Mouse (Mus musculus) heart, embryonic 13.5 days (tissue): ENCODE measurements at regions not wholly inside any gene's neighbourhood (a gene's known extent, or its start where the extent isn't known, plus 50 kb on each side); places are given as distances from the start of the nearest gene placed in this dataset.

ENCODE experiments used
- ATAC-seq: fragments of 200-750 bp; cut with Nextera tagmentation; 2 replicates; pipeline ENCODE4 v1.8.0; 2017; ENCODE audit warnings: moderate TSS enrichment; ENCODE audit not compliant: insufficient number of reproducible peaks, low FRiP score, low TSS enrichment; ENCODE audit errors: extremely low read depth
- H3K27ac ChIP-seq: fragments of 300-500 bp; sonication (generic); replicated peaks from 2 replicates; pipeline ENCODE4 v1.5.1; 2015; ENCODE audit warnings: moderate library complexity, mild to moderate bottlenecking, inconsistent platforms
- H3K27me3 ChIP-seq: fragments of 300-500 bp; sonication (generic); replicated peaks from 2 replicates; pipeline ENCODE4 v1.6.1; 2015; ENCODE audit warnings: mild to moderate bottlenecking, inconsistent platforms
- H3K36me3 ChIP-seq: fragments of 300-500 bp; sonication (generic); 2 replicates; pipeline ENCODE4 v1.6.1; 2015; ENCODE audit warnings: mild to moderate bottlenecking, inconsistent platforms
- H3K4me1 ChIP-seq: fragments of 300-500 bp; sonication (generic); 2 replicates; pipeline ENCODE4 v1.6.1; 2015; ENCODE audit warnings: inconsistent platforms
- H3K4me2 ChIP-seq: fragments of 300-500 bp; sonication (generic); 2 replicates; pipeline ENCODE4 v1.6.1; 2015; ENCODE audit warnings: inconsistent platforms, mild to moderate bottlenecking, moderate library complexity
- H3K4me3 ChIP-seq: fragments of 300-500 bp; sonication (generic); 2 replicates; pipeline ENCODE4 v1.5.1; 2015; ENCODE audit warnings: moderate library complexity, mild to moderate bottlenecking, inconsistent platforms
- H3K9ac ChIP-seq: fragments of 300-500 bp; sonication (generic); 2 replicates; pipeline ENCODE4 v1.6.1; 2015; ENCODE audit warnings: inconsistent platforms, mild to moderate bottlenecking, moderate library complexity
- H3K9me3 ChIP-seq: fragments of 300-500 bp; sonication (generic); 2 replicates; pipeline ENCODE4 v1.6.1; 2016; ENCODE audit warnings: inconsistent platforms
- WGBS: fragments of 180-500 bp; shearing (Covaris S2); methylation state at CpG from one replicate; pipeline ENCODE4 v1.1.7; 2015; ENCODE audit warnings: mixed read lengths; 5-methylcytosine and 5-hydroxymethylcytosine counted together

GRCm38 (mm10) chr10:118714179-118714581, 155.8 kb downstream of the Dyrk2 start:
- Histone ChIP-seq H3K36me3 (no peaks in the 10 kb centered on the region), H3K9me3 (no peaks in the 10 kb centered on the region), H3K9ac (no peak overlapping the region), H3K27me3 (no peaks in the 10 kb centered on the region), H3K27ac (no peak overlapping the region), H3K4me1 (peaks cover 32% of the 10 kb centered on the region), H3K4me2 (no peak overlapping the region), H3K4me3 (no peak overlapping the region)
- WGBS = 88% methylated on average over 17 of the region's 17 CpGs
- no peak for ATAC-seq

GRCm38 (mm10) chr10:118714595-118714994, 155.4 kb downstream of the Dyrk2 start:
- WGBS = 29% methylated on average over 4 of the region's 4 CpGs
- H3K4me1 ChIP-seq = peaks cover 32% of the 10 kb centered on the region
- H3K4me3 ChIP-seq = no peak overlapping the region
- H3K4me2 ChIP-seq = no peak overlapping the region
- no peaks in the 10 kb centered on the region for H3K9me3 ChIP-seq
- H3K9ac ChIP-seq = no peak overlapping the region
- H3K36me3 ChIP-seq = no peaks in the 10 kb centered on the region
- H3K27ac ChIP-seq = no peak overlapping the region
- ATAC-seq = no peak
- no peaks in the 10 kb centered on the region for H3K27me3 ChIP-seq

GRCm38 (mm10) chr10:118720630-118721029, 149.4 kb downstream of the Dyrk2 start:
- WGBS = 64% methylated on average over 1 of the region's 1 CpGs

GRCm38 (mm10) chr10:118722132-118722551, 147.9 kb downstream of the Dyrk2 start:
- Histone ChIP-seq H3K9me3 (no peaks in the 10 kb centered on the region), H3K27ac (peak overlapping the region; percentile 38), H3K4me1 (peaks cover 17% of the 10 kb centered on the region), H3K27me3 (no peaks in the 10 kb centered on the region), H3K9ac (no peak overlapping the region), H3K4me2 (no peak overlapping the region), H3K4me3 (no peak overlapping the region), H3K36me3 (no peaks in the 10 kb centered on the region)
- 40% methylated on average over 5 of the region's 5 CpGs for WGBS
- no peak for ATAC-seq

More at GRCm38 (mm10) chr10:118720630-118721029, 149.4 kb downstream of the Dyrk2 start:
- H3K4me1 ChIP-seq = peaks cover 17% of the 10 kb centered on the region
- no peak for ATAC-seq
- H3K9ac ChIP-seq = no peak overlapping the region
- H3K27me3 ChIP-seq = no peaks in the 10 kb centered on the region
- H3K27ac ChIP-seq = no peak overlapping the region
- no peak overlapping the region for H3K4me2 ChIP-seq
- no peaks in the 10 kb centered on the region for H3K9me3 ChIP-seq
- H3K4me3 ChIP-seq = no peak overlapping the region
- no peaks in the 10 kb centered on the region for H3K36me3 ChIP-seq

GRCm38 (mm10) chr10:118722671-118723070, 147.3 kb downstream of the Dyrk2 start:
- H3K4me2 ChIP-seq = no peak overlapping the region
- H3K9me3 ChIP-seq = no peaks in the 10 kb centered on the region
- no peak overlapping the region for H3K4me3 ChIP-seq
- ATAC-seq = no peak
- no peaks in the 10 kb centered on the region for H3K27me3 ChIP-seq
- H3K4me1 ChIP-seq = peaks cover 17% of the 10 kb centered on the region
- peak overlapping the region; percentile 38 for H3K27ac ChIP-seq
- WGBS = 42% methylated on average over 3 of the region's 3 CpGs
- no peak overlapping the region for H3K9ac ChIP-seq
- H3K36me3 ChIP-seq = no peaks in the 10 kb centered on the region

DNA sequence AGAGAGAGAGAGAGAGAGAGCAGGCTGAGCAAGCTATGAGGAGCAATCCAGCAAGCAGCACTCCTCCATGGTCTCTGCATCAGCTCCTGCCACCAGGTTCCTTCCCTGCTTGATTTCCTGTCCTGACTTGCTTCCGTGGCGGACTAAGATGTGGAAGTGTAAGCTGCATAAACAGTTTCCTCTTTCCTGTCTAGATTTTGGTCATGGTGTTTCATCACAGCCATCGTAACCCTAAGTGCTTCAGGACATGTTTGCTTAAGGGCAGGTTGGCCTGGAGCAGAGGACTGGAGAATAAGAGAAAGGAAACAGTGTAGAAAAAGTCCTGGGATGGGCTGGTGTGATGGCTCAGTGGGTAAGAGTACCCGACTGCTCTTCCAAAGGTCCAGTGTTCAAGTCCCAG, 133.9 kb downstream of the Dyrk2 start:
- H3K4me3 ChIP-seq = no peak overlapping the region
- no peak overlapping the region for H3K4me2 ChIP-seq
- no peaks in the 10 kb centered on the region for H3K4me1 ChIP-seq
- no peak overlapping the region for H3K9ac ChIP-seq
- H3K27me3 ChIP-seq = no peaks in the 10 kb centered on the region
- H3K36me3 ChIP-seq = no peaks in the 10 kb centered on the region
- WGBS = 76% methylated on average over 4 of the region's 4 CpGs
- H3K9me3 ChIP-seq = 0 out of 2 replicates have a peak, but pooled peaks cover 3% of the 10 kb centered on the region
- ATAC-seq = no peak
- H3K27ac ChIP-seq = no peak overlapping the region

DNA sequence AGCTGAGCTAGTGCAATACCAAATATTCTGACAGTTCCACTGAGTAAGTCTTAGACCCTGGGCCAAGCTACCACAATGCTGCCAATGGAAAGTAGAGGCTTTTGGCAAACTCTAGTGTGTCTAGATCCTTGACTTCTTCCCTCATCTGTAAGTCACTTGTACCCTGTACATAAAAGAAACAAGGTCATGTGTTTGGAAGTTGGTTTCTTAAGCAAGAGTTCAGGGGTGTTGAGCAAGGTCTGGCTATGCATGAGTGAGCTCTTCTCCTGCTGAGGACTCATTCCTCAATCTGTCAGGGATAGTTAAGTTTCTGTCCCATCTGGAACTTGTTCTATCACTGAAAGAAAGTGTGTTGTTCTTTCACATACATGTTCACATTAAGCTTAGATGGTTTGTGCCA, 132.9 kb downstream of the Dyrk2 start:
- Histone ChIP-seq H3K9me3 (0 out of 2 replicates have a peak, but pooled peaks cover 3% of the 10 kb centered on the region), H3K27ac (no peak overlapping the region), H3K9ac (no peak overlapping the region), H3K27me3 (no peaks in the 10 kb centered on the region), H3K4me3 (no peak overlapping the region), H3K4me2 (no peak overlapping the region), H3K36me3 (no peaks in the 10 kb centered on the region), H3K4me1 (no peaks in the 10 kb centered on the region)
- ATAC-seq = no peak

- Histone ChIP-seq H3K36me3 (no peaks in the 10 kb centered on the region), H3K9me3 (0 out of 2 replicates have a peak, but pooled peaks cover 3% of the 10 kb centered on the region), H3K4me1 (peaks cover 11% of the 10 kb centered on the region), H3K9ac (no peak overlapping the region), H3K27me3 (no peaks in the 10 kb centered on the region), H3K4me2 (no peak overlapping the region), H3K27ac (no peak overlapping the region), H3K4me3 (no peak overlapping the region)
- 73% methylated on average over 10 of the region's 10 CpGs for WGBS
- no peak for ATAC-seq
Measured at GRCm38 (mm10) chr10:118739849-118740481, 130.0 kb downstream of the Dyrk2 start.

GRCm38 (mm10) chr10:118743831-118744230, 126.2 kb downstream of the Dyrk2 start:
- Histone ChIP-seq H3K36me3 (no peaks in the 10 kb centered on the region), H3K9me3 (peaks cover 3% of the 10 kb centered on the region; the same call in 1 of the 2 replicates), H3K27ac (no peak overlapping the region), H3K27me3 (no peaks in the 10 kb centered on the region), H3K4me2 (no peak overlapping the region), H3K9ac (no peak overlapping the region), H3K4me1 (peaks cover 37% of the 10 kb centered on the region), H3K4me3 (no peak overlapping the region)
- ATAC-seq = no peak
- WGBS = 84% methylated on average over 9 of the region's 9 CpGs

- Histone ChIP-seq H3K4me3 (no peak overlapping the region), H3K27me3 (no peaks in the 10 kb centered on the region), H3K4me2 (peak overlapping the region; percentile 19), H3K36me3 (no peaks in the 10 kb centered on the region), H3K4me1 (peaks cover 43% of the 10 kb centered on the region), H3K27ac (peak overlapping the region; percentile 96), H3K9ac (peak overlapping the region; percentile 67), H3K9me3 (peaks cover 3% of the 10 kb centered on the region; the same call in 1 of the 2 replicates)
- 29% methylated on average over 4 of the region's 4 CpGs for WGBS
- ATAC-seq = peak; percentile 80; the same call in 1 of the 2 replicates
Measured at GRCm38 (mm10) chr10:118746719-118747395, 123.2 kb downstream of the Dyrk2 start.

DNA sequence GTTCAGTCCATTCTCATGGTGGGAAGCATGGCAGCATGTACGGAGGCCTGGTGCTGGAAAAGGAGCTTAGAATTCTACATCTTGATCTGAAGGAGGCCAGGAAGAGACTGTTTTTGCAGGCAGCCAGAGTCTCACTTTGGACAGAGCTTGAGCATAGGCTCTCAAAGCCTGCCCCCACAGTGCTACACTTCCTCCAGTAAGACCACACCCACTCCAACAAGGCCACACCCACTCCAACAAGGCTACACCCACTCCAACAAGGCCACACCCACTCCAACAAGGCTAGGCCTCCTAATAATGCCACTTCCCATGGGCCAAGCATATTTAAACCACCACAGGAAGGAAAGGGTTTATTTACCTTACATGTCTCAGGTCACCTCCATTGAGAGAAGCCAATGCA, 121.0 kb downstream of the Dyrk2 start:
- Histone ChIP-seq H3K27ac (no peak overlapping the region; the same call in 1 of the 2 replicates), H3K4me3 (no peak overlapping the region), H3K4me2 (no peak overlapping the region), H3K27me3 (no peaks in the 10 kb centered on the region), H3K9ac (no peak overlapping the region), H3K36me3 (no peaks in the 10 kb centered on the region), H3K9me3 (peaks cover 3% of the 10 kb centered on the region; the same call in 1 of the 2 replicates), H3K4me1 (peaks cover 35% of the 10 kb centered on the region)
- ATAC-seq = no peak
- 73% methylated on average over 1 of the region's 1 CpGs for WGBS

- Histone ChIP-seq H3K27ac (no peak overlapping the region), H3K9me3 (peaks cover 3% of the 10 kb centered on the region; the same call in 1 of the 2 replicates), H3K4me2 (no peak overlapping the region), H3K4me3 (no peak overlapping the region), H3K27me3 (no peaks in the 10 kb centered on the region), H3K36me3 (no peaks in the 10 kb centered on the region), H3K4me1 (peaks cover 35% of the 10 kb centered on the region), H3K9ac (no peak overlapping the region)
- ATAC-seq = no peak
- WGBS = 77% methylated on average over 6 of the region's 6 CpGs
Measured at GRCm38 (mm10) chr10:118749756-118750155, 120.3 kb downstream of the Dyrk2 start.
